Mouse (Mus musculus) lung, postnatal 0 days (tissue): Measurements from ENCODE around the gene Sbk3. TPM values are rescaled to one million over a fixed set of nuclear protein-coding genes. Genes with fewer than 3 reads are reported as not detected.

Experiments
- ATAC-seq: fragments of 200-750 bp; cut with Nextera tagmentation; 2 replicates; pipeline ENCODE4 v1.8.0; 2017; ENCODE audit warnings: moderate library complexity
- DNase-seq: peaks from one replicate; pipeline ENCODE4 v3.0.0-alpha.2; 2016; ENCODE audit warnings: low spot score
- H3K27ac ChIP-seq: fragments of 300-500 bp; sonication (generic); 2 replicates; pipeline ENCODE4 v1.5.1; 2014; ENCODE audit warnings: antibody characterized with exemption, mild to moderate bottlenecking, low read length, mixed read lengths
- H3K27me3 ChIP-seq: fragments of 300-500 bp; sonication (generic); replicated peaks from 2 replicates; pipeline ENCODE4 v1.6.1; 2014; ENCODE audit warnings: low read length, mixed read lengths; ENCODE audit not compliant: insufficient read depth
- H3K36me3 ChIP-seq: fragments of 300-500 bp; sonication (generic); 2 replicates; pipeline ENCODE4 v1.6.1; 2014; ENCODE audit warnings: low read length, mixed read lengths; ENCODE audit not compliant: insufficient read depth
- H3K4me1 ChIP-seq: fragments of 300-500 bp; sonication (generic); 2 replicates; pipeline ENCODE4 v1.6.1; 2014; ENCODE audit warnings: antibody characterized with exemption, low read depth, low read length, mixed read lengths; ENCODE audit not compliant: insufficient read depth
- H3K4me2 ChIP-seq: fragments of 300-500 bp; sonication (generic); replicated peaks from 2 replicates; pipeline ENCODE4 v1.6.1; 2014; ENCODE audit warnings: low read depth, mild to moderate bottlenecking, low read length, moderate library complexity, mixed read lengths
- H3K4me3 ChIP-seq: fragments of 300-500 bp; sonication (generic); 2 replicates; pipeline ENCODE4 v1.5.1; 2014; ENCODE audit warnings: low read depth, low read length
- H3K9ac ChIP-seq: fragments of 300-500 bp; sonication (generic); replicated peaks from 2 replicates; pipeline ENCODE4 v1.6.1; 2014; ENCODE audit warnings: low read depth, mild to moderate bottlenecking
- H3K9me3 ChIP-seq: fragments of 300-500 bp; sonication (generic); 2 replicates; pipeline ENCODE4 v1.6.1; 2016; ENCODE audit warnings: low read length, mixed read lengths
- CTCF ChIP-seq: IDR thresholded peaks from 2 replicates; pipeline ENCODE4 v1.5.1; 2016; ENCODE audit warnings: antibody characterized with exemption, mild to moderate bottlenecking
- EP300 ChIP-seq: IDR thresholded peaks from 2 replicates; pipeline ENCODE4 v1.6.1; 2016; ENCODE audit warnings: antibody characterized with exemption, mild to moderate bottlenecking, control low read depth
- WGBS: fragments of 180-500 bp; shearing (Covaris S2); extraction: QIAGEN DNeasy Blood & Tissue Kit; methylation state at CpG from one replicate; pipeline ENCODE4 v1.1.7; 2014; 5-methylcytosine and 5-hydroxymethylcytosine counted together
- polyA plus RNA-seq: library from polyadenylated mRNA; unstranded; fragments of >200 nt; fragmentation: Nextera tagmentation; extraction: Ambion mirVana; gene quantifications from 2 replicates; pipeline ENCODE4 v1.2.1, GENCODE M21; 2015

Sbk3 gene
- polyA plus RNA-seq, 1 experiment from 2014 or later, result 0.37 TPM

- H3K4me3 ChIP-seq, result no peak overlapping the region
- no peak overlapping the region for H3K9ac ChIP-seq
- H3K27me3 ChIP-seq, result no peaks in the 10 kb centered on the region
- H3K9me3 ChIP-seq, result 0 out of 2 replicates have a peak, but pooled peaks cover 3% of the 10 kb centered on the region
- no peaks in the 10 kb centered on the region for H3K4me1 ChIP-seq
- no peak overlapping the region for H3K27ac ChIP-seq
- H3K36me3 ChIP-seq, result no peaks in the 10 kb centered on the region
- H3K4me2 ChIP-seq, result no peak overlapping the region
- DNase-seq (peak; percentile 65), ATAC-seq (0 out of 2 replicates have a peak, but pooled peaks have one; percentile 23)
- WGBS, result 33% methylated on average over 2 of the region's 2 CpGs
- TF ChIP-seq EP300, result no peak
- TF ChIP-seq CTCF, result peak; percentile 96
Measured at GRCm38 (mm10) chr7:4938456-4938855, 32.5 kb downstream of the Sbk3 start.

- H3K4me1 ChIP-seq, result no peaks in the 10 kb centered on the region
- no peak overlapping the region for H3K4me2 ChIP-seq
- TF ChIP-seq CTCF (no peak), EP300 (no peak)
- WGBS, result 63% methylated on average over 10 of the region's 11 CpGs
- ATAC-seq, result no peak
- H3K4me3 ChIP-seq, result no peak overlapping the region
- H3K9ac ChIP-seq, result no peak overlapping the region
- H3K9me3 ChIP-seq, result 0 out of 2 replicates have a peak, but pooled peaks cover 3% of the 10 kb centered on the region
- H3K36me3 ChIP-seq, result no peaks in the 10 kb centered on the region
- no peak for DNase-seq
- H3K27me3 ChIP-seq, result no peaks in the 10 kb centered on the region
- H3K27ac ChIP-seq, result no peak overlapping the region
Measured at GRCm38 (mm10) chr7:4937392-4937791, 33.6 kb downstream of the Sbk3 start.

- no peak for TF ChIP-seq CTCF
- no peak for TF ChIP-seq EP300
- H3K9ac ChIP-seq, result no peak overlapping the region
- no peaks in the 10 kb centered on the region for H3K36me3 ChIP-seq
- WGBS, result 65% methylated on average over 10 of the region's 10 CpGs
- no peaks in the 10 kb centered on the region for H3K4me1 ChIP-seq
- no peak for ATAC-seq
- no peak for DNase-seq
- H3K4me2 ChIP-seq, result no peak overlapping the region
- H3K27ac ChIP-seq, result no peak overlapping the region
- H3K4me3 ChIP-seq, result no peak overlapping the region
- H3K27me3 ChIP-seq, result no peaks in the 10 kb centered on the region
- H3K9me3 ChIP-seq, result 0 out of 2 replicates have a peak, but pooled peaks cover 3% of the 10 kb centered on the region
Measured at GRCm38 (mm10) chr7:4936832-4937231, 34.1 kb downstream of the Sbk3 start.

- no peak for DNase-seq
- Histone ChIP-seq H3K4me3 (no peak overlapping the region), H3K9me3 (0 out of 2 replicates have a peak, but pooled peaks cover 3% of the 10 kb centered on the region), H3K9ac (no peak overlapping the region), H3K27ac (no peak overlapping the region), H3K36me3 (no peaks in the 10 kb centered on the region), H3K4me2 (no peak overlapping the region), H3K27me3 (no peaks in the 10 kb centered on the region), H3K4me1 (no peaks in the 10 kb centered on the region)
- no peak for TF ChIP-seq EP300
- peak; percentile 48 for TF ChIP-seq CTCF
- 71% methylated on average over 4 of the region's 4 CpGs for WGBS
- no peak for ATAC-seq
Measured at GRCm38 (mm10) chr7:4934160-4934914, 36.6 kb downstream of the Sbk3 start.

GRCm38 (mm10) chr7:4933103-4933502, 37.9 kb downstream of the Sbk3 start:
- H3K9ac ChIP-seq, result no peak overlapping the region
- no peaks in the 10 kb centered on the region for H3K36me3 ChIP-seq
- H3K4me2 ChIP-seq, result no peak overlapping the region
- DNase-seq (no peak), ATAC-seq (no peak)
- no peaks in the 10 kb centered on the region for H3K27me3 ChIP-seq
- no peak overlapping the region for H3K4me3 ChIP-seq
- TF ChIP-seq EP300, result no peak
- no peak for TF ChIP-seq CTCF
- H3K27ac ChIP-seq, result no peak overlapping the region
- 0 out of 2 replicates have a peak, but pooled peaks cover 3% of the 10 kb centered on the region for H3K9me3 ChIP-seq
- H3K4me1 ChIP-seq, result no peaks in the 10 kb centered on the region
- WGBS, result 64% methylated on average over 12 of the region's 12 CpGs

- H3K9ac ChIP-seq, result no peak overlapping the region
- H3K9me3 ChIP-seq, result no peaks in the 10 kb centered on the region
- H3K4me2 ChIP-seq, result peak overlapping the region; percentile 28; the same call in 1 of the 2 replicates
- no peak for ATAC-seq
- 0 out of 2 replicates have a peak overlapping the region, but pooled peaks have one; percentile 12 for H3K4me3 ChIP-seq
- H3K27ac ChIP-seq, result no peak overlapping the region
- no peak for DNase-seq
- no peak for TF ChIP-seq EP300
- WGBS, result 47% methylated on average over 15 of the region's 17 CpGs
- 0 out of 2 replicates have a peak, but pooled peaks cover 3% of the 10 kb centered on the region for H3K27me3 ChIP-seq
- H3K4me1 ChIP-seq, result peaks cover 9% of the 10 kb centered on the region
- no peaks in the 10 kb centered on the region for H3K36me3 ChIP-seq
Measured at GRCm38 (mm10) chr7:4928323-4928722, 42.6 kb downstream of the Sbk3 start.
